Mouse (Mus musculus) lung, adult 2 months (tissue): ENCODE data around the gene Gnai2.

Source experiments
- CTCF ChIP-seq: fragments of 200-500 bp; IDR thresholded peaks from 2 replicates; pipeline ENCODE4 v1.5.1; 2011; ENCODE audit warnings: mild to moderate bottlenecking, low read length, control low read depth; ENCODE audit not compliant: insufficient read depth
- POLR2A ChIP-seq: fragments of 200-500 bp; IDR thresholded peaks from 2 replicates; pipeline ENCODE4 v1.6.1; 2011; ENCODE audit warnings: low read depth, mild to moderate bottlenecking, control low read depth, low read length, borderline replicate concordance; ENCODE audit errors: extremely low read depth

DNA sequence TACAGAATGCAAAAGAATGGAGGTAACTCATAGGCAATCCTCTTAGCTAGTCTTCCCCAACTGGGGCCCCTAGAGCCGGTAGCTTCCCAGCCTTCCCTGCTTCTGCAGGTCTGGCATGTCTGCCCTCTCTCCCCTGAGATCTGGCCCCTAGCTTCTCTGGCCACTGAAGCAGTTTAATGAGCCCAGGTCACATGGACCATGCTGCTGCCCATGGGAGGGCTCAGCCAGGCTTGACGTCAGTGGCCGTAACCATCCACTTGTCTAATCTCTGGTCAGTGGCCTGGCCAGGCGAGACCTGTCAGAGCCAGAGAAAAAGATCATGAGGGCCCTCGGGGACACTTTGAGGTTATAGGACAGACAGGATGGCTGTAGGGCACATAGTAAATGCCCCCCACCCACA, 35.1 kb upstream of the Gnai2 start:
- TF ChIP-seq CTCF (no peak), POLR2A (no peak)
